Mouse (Mus musculus) limb, embryonic 12.5 days (tissue): ENCODE data around the gene Borcs7. TPM values are rescaled to one million over a fixed set of nuclear protein-coding genes. Genes with fewer than 3 reads are reported as not detected.

Experiments used
- ATAC-seq: fragments of 200-750 bp; cut with Nextera tagmentation; 2 replicates; pipeline ENCODE4 v1.8.0; 2017; ENCODE audit warnings: low read depth, moderate TSS enrichment; ENCODE audit not compliant: insufficient number of reproducible peaks, insufficient read depth, low FRiP score, low TSS enrichment
- H3K27ac ChIP-seq: fragments of 300-500 bp; sonication (generic); 2 replicates; pipeline ENCODE4 v1.5.1; 2016; ENCODE audit warnings: mild to moderate bottlenecking, moderate library complexity
- H3K27me3 ChIP-seq: fragments of 300-500 bp; sonication (generic); 2 replicates; pipeline ENCODE4 v1.6.1; 2016; ENCODE audit warnings: mild to moderate bottlenecking, moderate library complexity
- H3K36me3 ChIP-seq: fragments of 300-500 bp; sonication (generic); 2 replicates; pipeline ENCODE4 v1.6.1; 2016; ENCODE audit warnings: mild to moderate bottlenecking, moderate library complexity
- H3K4me1 ChIP-seq: fragments of 300-500 bp; sonication (generic); replicated peaks from 2 replicates; pipeline ENCODE4 v1.6.1; 2016
- H3K4me2 ChIP-seq: fragments of 300-500 bp; sonication (generic); 2 replicates; pipeline ENCODE4 v1.6.1; 2016; ENCODE audit warnings: mild to moderate bottlenecking, moderate library complexity
- H3K4me3 ChIP-seq: fragments of 300-500 bp; sonication (generic); replicated peaks from 2 replicates; pipeline ENCODE4 v1.5.1; 2016; ENCODE audit warnings: mild to moderate bottlenecking
- H3K9ac ChIP-seq: fragments of 300-500 bp; sonication (generic); replicated peaks from 2 replicates; pipeline ENCODE4 v1.6.1; 2016; ENCODE audit warnings: mild to moderate bottlenecking, moderate library complexity
- H3K9me3 ChIP-seq: fragments of 300-500 bp; sonication (generic); 2 replicates; pipeline ENCODE4 v1.6.1; 2016; ENCODE audit warnings: mild to moderate bottlenecking, moderate library complexity
- WGBS: fragments of 180-500 bp; shearing (Covaris S2); methylation state at CpG from one replicate; pipeline ENCODE4 v1.1.7; 2016; 5-methylcytosine and 5-hydroxymethylcytosine counted together
- polyA plus RNA-seq: library from polyadenylated mRNA; unstranded; fragments of >200 nt; fragmentation: Nextera tagmentation; extraction: Ambion mirVana; gene quantifications from 2 replicates; pipeline ENCODE4 v1.2.1, GENCODE M21; 2016

Gene Borcs7
- 15.8 and 16.9 TPM in 2 replicates for polyA plus RNA-seq

GRCm38 (mm10) chr19:46689460-46690372, at the start of gene Borcs7:
TSS of gene Borcs7 (plus strand) at chr19:46689906.
- WGBS = 3% methylated on average over 44 of the region's 44 CpGs
- peak within 1 kb of the TSS; percentile 50 for H3K4me3 ChIP-seq
- peak; percentile 83 for ATAC-seq
- peak within 1 kb of the TSS; percentile 64 for H3K9ac ChIP-seq
- peak within 1 kb of the TSS; percentile 54; the same call in 1 of the 2 replicates for H3K27ac ChIP-seq
- H3K9me3 ChIP-seq = no peaks in the 10 kb centered on the region
- H3K27me3 ChIP-seq = no peaks in the 10 kb centered on the region
- H3K36me3 ChIP-seq = peaks cover 6% of the 10 kb centered on the region
- H3K4me2 ChIP-seq = peak within 1 kb of the TSS; percentile 61
- H3K4me1 ChIP-seq = peaks cover 8% of the 10 kb centered on the region; the same call in 1 of the 2 replicates

- Histone ChIP-seq H3K9ac (no peak overlapping the region), H3K4me3 (no peak overlapping the region), H3K9me3 (no peaks in the 10 kb centered on the region), H3K27me3 (no peaks in the 10 kb centered on the region), H3K4me2 (no peak overlapping the region), H3K4me1 (peaks cover 90% of the 10 kb centered on the region), H3K36me3 (peaks cover 27% of the 10 kb centered on the region), H3K27ac (no peak overlapping the region)
- no peak for ATAC-seq
- 92% methylated on average over 8 of the region's 8 CpGs for WGBS
These were observed 48.9 kb upstream of the Borcs7 start for GRCm38 (mm10) chr19:46640780-46641179.

- Histone ChIP-seq H3K4me3 (no peak overlapping the region), H3K36me3 (peaks cover 34% of the 10 kb centered on the region), H3K9ac (0 out of 2 replicates have a peak overlapping the region, but pooled peaks have one; percentile 28), H3K4me1 (peaks cover 90% of the 10 kb centered on the region), H3K27ac (peak overlapping the region; percentile 89), H3K4me2 (peak overlapping the region; percentile 16; the same call in 1 of the 2 replicates), H3K9me3 (no peaks in the 10 kb centered on the region), H3K27me3 (no peaks in the 10 kb centered on the region)
- no peak for ATAC-seq
- WGBS = 50% methylated on average over 19 of the region's 19 CpGs
These were observed 48.2 kb upstream of the Borcs7 start for GRCm38 (mm10) chr19:46641420-46642085.

GRCm38 (mm10) chr19:46642136-46642753, 47.5 kb upstream of the Borcs7 start:
- WGBS = 54% methylated on average over 22 of the region's 22 CpGs
- H3K9me3 ChIP-seq = no peaks in the 10 kb centered on the region
- no peak overlapping the region for H3K4me3 ChIP-seq
- no peak; the same call in 1 of the 2 replicates for ATAC-seq
- peaks cover 41% of the 10 kb centered on the region for H3K36me3 ChIP-seq
- H3K4me1 ChIP-seq = peaks cover 89% of the 10 kb centered on the region
- H3K4me2 ChIP-seq = peak overlapping the region; percentile 16; the same call in 1 of the 2 replicates
- no peaks in the 10 kb centered on the region for H3K27me3 ChIP-seq
- H3K9ac ChIP-seq = no peak overlapping the region
- H3K27ac ChIP-seq = peak overlapping the region; percentile 89

GRCm38 (mm10) chr19:46643236-46643635, 46.5 kb upstream of the Borcs7 start:
- 80% methylated on average over 5 of the region's 5 CpGs for whole genome bisulfite sequencing
- Histone ChIP-seq H3K4me3 (no peak overlapping the region), H3K27ac (peak overlapping the region; percentile 57)

GRCm38 (mm10) chr19:46644343-46644792, 45.3 kb upstream of the Borcs7 start:
- ATAC-seq = no peak
- Histone ChIP-seq H3K4me2 (no peak overlapping the region), H3K4me3 (no peak overlapping the region), H3K27me3 (no peaks in the 10 kb centered on the region), H3K4me1 (peaks cover 75% of the 10 kb centered on the region), H3K36me3 (peaks cover 51% of the 10 kb centered on the region), H3K9me3 (no peaks in the 10 kb centered on the region), H3K9ac (no peak overlapping the region), H3K27ac (0 out of 2 replicates have a peak overlapping the region, but pooled peaks have one; percentile 12)
- 90% methylated on average over 10 of the region's 10 CpGs for WGBS

More at GRCm38 (mm10) chr19:46643236-46643635, 46.5 kb upstream of the Borcs7 start:
- Histone ChIP-seq H3K9ac (no peak overlapping the region), H3K4me2 (no peak overlapping the region), H3K36me3 (peaks cover 42% of the 10 kb centered on the region), H3K27me3 (no peaks in the 10 kb centered on the region), H3K9me3 (no peaks in the 10 kb centered on the region), H3K4me1 (peaks cover 85% of the 10 kb centered on the region)
- no peak for ATAC-seq

GRCm38 (mm10) chr19:46644793-46645602, 44.7 kb upstream of the Borcs7 start:
- no peak overlapping the region for H3K4me2 ChIP-seq

GRCm38 (mm10) chr19:46646041-46646481, 43.6 kb upstream of the Borcs7 start:
- WGBS = 67% methylated on average over 12 of the region's 12 CpGs
- peaks cover 51% of the 10 kb centered on the region for H3K36me3 ChIP-seq
- H3K27me3 ChIP-seq = no peaks in the 10 kb centered on the region
- no peak overlapping the region for H3K4me3 ChIP-seq
- no peaks in the 10 kb centered on the region for H3K9me3 ChIP-seq
- peaks cover 60% of the 10 kb centered on the region for H3K4me1 ChIP-seq
- H3K27ac ChIP-seq = peak overlapping the region; percentile 56; the same call in 1 of the 2 replicates
- H3K9ac ChIP-seq = no peak overlapping the region
- no peak for ATAC-seq
- H3K4me2 ChIP-seq = no peak overlapping the region

More at GRCm38 (mm10) chr19:46644793-46645602, 44.7 kb upstream of the Borcs7 start:
- Histone ChIP-seq H3K9me3 (no peaks in the 10 kb centered on the region), H3K36me3 (peaks cover 51% of the 10 kb centered on the region), H3K4me3 (no peak overlapping the region), H3K27ac (peak overlapping the region; percentile 56; the same call in 1 of the 2 replicates), H3K27me3 (no peaks in the 10 kb centered on the region), H3K9ac (peak overlapping the region; percentile 27; the same call in 1 of the 2 replicates), H3K4me1 (peaks cover 69% of the 10 kb centered on the region)
- no peak for ATAC-seq
- 65% methylated on average over 12 of the region's 12 CpGs for WGBS

GRCm38 (mm10) chr19:46647254-46647653, 42.5 kb upstream of the Borcs7 start:
- no peaks in the 10 kb centered on the region for H3K9me3 ChIP-seq
- peaks cover 48% of the 10 kb centered on the region for H3K4me1 ChIP-seq
- no peak overlapping the region for H3K4me3 ChIP-seq
- no peak for ATAC-seq
- H3K27ac ChIP-seq = no peak overlapping the region
- H3K27me3 ChIP-seq = no peaks in the 10 kb centered on the region
- H3K9ac ChIP-seq = no peak overlapping the region
- H3K4me2 ChIP-seq = no peak overlapping the region
- H3K36me3 ChIP-seq = peaks cover 55% of the 10 kb centered on the region
- whole genome bisulfite sequencing = 72% methylated on average over 3 of the region's 3 CpGs

- Histone ChIP-seq H3K9me3 (no peaks in the 10 kb centered on the region), H3K27me3 (no peaks in the 10 kb centered on the region), H3K4me3 (no peak overlapping the region), H3K4me2 (no peak overlapping the region), H3K27ac (no peak overlapping the region), H3K9ac (no peak overlapping the region), H3K36me3 (peaks cover 61% of the 10 kb centered on the region), H3K4me1 (peaks cover 42% of the 10 kb centered on the region)
- 88% methylated on average over 8 of the region's 8 CpGs for WGBS
- no peak for ATAC-seq
These were observed 41.9 kb upstream of the Borcs7 start for GRCm38 (mm10) chr19:46647850-46648249.
